Mouse (Mus musculus) layer of hippocampus, adult 2 months (tissue): ENCODE results near the gene Mocs3. TPM values are rescaled to one million over a fixed set of nuclear protein-coding genes. Genes with fewer than 3 reads are reported as not detected.

Experiments
- DNase-seq, 2 experiments: peaks; one replicate each; pipeline ENCODE4 v3.0.0; 2022; ENCODE audit warnings: low spot score in 2 of 2
- H3K27ac ChIP-seq: fragments of 200-600 bp; 2 replicates; pipeline ENCODE4 v1.8.1; 2022
- H3K4me3 ChIP-seq: fragments of 200-600 bp; 2 replicates; pipeline ENCODE4 v1.8.1; 2022; ENCODE audit warnings: mild to moderate bottlenecking
- CTCF ChIP-seq: fragments of 200-600 bp; conservative IDR thresholded peaks from 2 replicates; pipeline ENCODE4 v1.8.1; 2022; ENCODE audit warnings: antibody characterized with exemption, mild to moderate bottlenecking, moderate library complexity
- total RNA-seq, 2 experiments: library from RNA; stranded (reverse); gene quantifications; 2 replicates each; pipeline ENCODE4 v1.2.3; 2021

Mocs3 gene
- total RNA-seq, 2 experiments from 2014 or later = 20.7 to 20.9 TPM

DNA sequence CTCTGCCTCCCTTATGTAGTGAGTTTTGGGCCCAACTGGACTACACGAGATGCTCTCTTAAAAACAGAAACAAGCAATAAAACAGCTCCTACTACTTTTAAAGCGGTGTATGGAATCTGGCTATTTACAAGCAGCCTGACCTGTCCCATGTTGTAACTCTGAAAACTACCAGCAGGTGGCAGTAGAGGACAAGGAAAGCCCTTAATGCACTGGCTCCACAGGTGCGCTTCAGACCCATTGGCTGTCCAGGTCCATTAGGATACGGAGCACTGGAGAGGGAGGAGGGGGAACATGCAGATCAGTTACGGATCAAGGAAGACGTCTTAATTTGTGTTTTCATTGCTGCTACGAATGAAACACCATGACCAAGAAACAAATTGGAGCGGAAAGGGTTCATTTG is 19.8 kb downstream of the Mocs3 start:
- Histone ChIP-seq H3K4me3 (no peak overlapping the region), H3K27ac (no peak overlapping the region)
- peak; percentile 93 for TF ChIP-seq CTCF

DNA sequence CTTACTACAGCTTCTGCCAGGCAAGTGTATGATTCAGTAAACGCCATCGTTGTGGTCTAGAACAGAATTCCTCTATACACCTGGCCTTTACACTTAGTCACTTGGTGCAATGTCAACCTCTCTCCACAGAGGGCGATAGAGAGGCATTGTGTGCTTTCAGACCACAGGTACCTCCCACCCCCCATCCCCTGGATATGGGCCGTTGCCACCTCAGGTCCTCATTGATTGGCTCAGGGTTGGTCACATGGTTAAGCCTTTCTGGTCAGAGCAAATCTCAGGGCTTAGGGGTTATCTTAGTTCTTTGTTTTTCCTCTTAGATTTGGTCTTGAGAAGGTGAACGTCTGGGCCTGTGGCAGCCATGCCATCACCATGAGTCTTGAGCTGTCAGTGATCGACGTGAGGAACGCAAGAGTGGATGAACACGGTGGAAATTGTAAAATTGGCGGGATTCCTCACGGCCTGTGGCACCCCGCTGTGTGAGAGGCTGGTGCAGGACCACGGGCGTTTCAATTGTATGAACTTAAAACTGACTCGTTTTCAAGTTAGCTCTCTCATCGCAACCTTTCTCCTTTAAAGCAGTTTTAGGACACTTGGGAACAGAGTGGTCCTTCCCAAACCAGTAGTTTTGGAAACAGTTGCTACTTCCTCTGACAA is 22.3 kb downstream of the Mocs3 start:
- DNase-seq = no peak
- Histone ChIP-seq H3K27ac (no peak overlapping the region), H3K4me3 (no peak overlapping the region)
- TF ChIP-seq CTCF = peak; percentile 81

More for the DNA sequence above, 19.8 kb downstream of the Mocs3 start:
- peak; percentile 79 to 92 for DNase-seq

DNA sequence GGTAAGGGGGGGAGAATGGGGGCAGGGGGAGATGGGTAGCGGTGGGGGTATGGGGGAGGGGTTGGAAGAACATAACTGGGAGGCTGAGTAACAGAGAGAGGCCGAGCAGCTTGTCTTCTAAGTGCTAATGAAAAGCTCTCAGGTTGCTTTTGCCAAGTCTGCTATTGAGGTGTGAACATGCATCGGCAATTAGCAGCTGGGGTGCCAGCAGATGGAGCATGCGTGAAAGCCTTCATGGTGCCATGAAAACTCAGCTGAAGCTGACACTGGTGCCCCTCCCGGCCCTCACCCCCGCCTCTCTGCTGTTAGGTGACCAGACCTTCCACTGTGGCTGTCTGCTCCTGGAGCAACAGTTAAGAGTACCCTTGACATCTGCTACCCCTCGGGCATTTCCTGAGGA is 23.4 kb downstream of the Mocs3 start:
- TF ChIP-seq CTCF = no peak
- H3K27ac ChIP-seq = no peak overlapping the region
- H3K4me3 ChIP-seq = no peak overlapping the region
- peak in 1 of 2 experiments; percentile 49 for DNase-seq

DNA sequence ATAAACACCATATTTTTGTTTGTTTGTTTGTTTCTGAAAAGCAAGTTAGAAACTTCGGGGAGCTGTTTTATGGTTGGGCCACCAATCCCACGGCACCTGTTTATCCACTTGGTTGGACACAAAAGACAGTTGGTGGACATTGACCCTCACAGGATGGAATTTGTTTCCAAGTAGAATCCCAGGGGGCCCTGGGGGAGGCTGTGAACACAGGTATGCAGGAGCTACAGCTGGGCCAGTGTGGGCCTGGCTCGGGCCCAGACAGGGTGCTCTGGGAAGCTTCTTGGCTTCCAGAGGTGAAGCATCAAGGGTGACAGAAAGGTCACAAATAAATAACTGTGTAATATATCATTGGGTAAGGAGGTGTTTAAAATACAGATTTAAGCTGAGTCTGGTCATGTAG is 26.1 kb downstream of the Mocs3 start:
- Histone ChIP-seq H3K27ac (no peak overlapping the region), H3K4me3 (no peak overlapping the region)
- no peak for TF ChIP-seq CTCF
- DNase-seq = no peak

DNA sequence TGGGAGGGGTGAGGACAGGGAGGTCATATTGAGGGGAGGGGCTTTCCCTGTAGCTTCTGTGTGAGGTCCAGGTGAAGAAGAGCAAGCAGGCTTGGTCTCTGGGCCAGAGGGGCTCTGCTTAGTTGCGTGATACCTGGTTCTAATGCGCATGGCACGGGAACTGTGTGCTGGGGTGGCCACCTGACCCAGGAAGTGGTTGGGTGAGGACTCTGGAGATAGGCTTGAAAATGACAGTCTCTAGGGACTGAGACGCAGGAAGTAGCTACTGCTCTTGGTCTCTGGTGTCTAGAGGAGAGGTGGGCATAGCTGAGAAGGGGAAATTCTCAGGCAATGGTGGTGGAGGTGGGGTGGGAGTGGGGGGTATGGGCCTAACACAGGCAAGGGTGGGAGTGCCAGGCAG is 26.8 kb downstream of the Mocs3 start:
- DNase-seq = no peak
- Histone ChIP-seq H3K4me3 (no peak overlapping the region), H3K27ac (no peak overlapping the region)
- TF ChIP-seq CTCF = no peak

DNA sequence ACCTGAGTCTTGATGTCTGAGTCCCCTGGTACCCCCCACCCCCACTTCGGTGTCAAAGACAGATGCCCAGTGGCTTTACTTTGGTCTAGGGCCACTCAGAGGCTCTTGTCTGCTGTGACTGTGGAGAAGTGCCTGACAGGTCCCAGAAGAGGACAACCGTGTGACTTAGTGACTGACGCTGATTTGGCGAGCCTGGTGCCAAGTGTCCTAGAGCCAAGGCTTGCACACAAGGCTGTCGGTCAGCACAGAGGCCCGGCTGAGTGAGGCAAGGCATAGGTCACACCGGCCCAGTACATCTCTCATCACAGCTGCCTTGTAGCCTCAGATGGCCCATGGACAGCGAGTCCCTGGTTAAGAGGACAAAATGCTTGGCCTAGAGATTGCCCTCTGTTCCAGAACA is 28.6 kb downstream of the Mocs3 start:
- TF ChIP-seq CTCF = no peak
- DNase-seq = no peak
- Histone ChIP-seq H3K4me3 (no peak overlapping the region), H3K27ac (no peak overlapping the region)

DNA sequence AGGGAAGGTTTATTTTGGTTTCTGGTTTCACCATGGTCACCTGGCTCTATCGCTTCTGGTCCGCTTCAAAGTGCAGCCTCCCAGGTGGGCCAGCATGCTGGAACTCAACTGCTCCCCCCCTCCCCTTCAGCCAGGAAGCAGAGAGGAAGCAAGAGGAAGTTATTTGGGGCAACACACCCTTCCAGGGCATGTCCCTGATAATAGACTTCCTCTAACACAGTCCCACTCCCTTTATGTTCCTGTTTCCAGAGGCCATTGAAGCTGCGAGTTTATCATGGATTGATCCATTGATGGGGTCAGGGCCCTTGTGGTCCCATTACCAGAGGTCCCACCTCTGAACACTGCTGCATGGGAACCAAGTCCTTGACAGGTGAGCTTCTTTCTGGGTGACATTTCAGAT is 29.7 kb downstream of the Mocs3 start:
- DNase-seq = no peak
- no peak for TF ChIP-seq CTCF
- H3K27ac ChIP-seq = peak overlapping the region; percentile 76; the same call in 1 of the 2 replicates
- no peak overlapping the region for H3K4me3 ChIP-seq

DNA sequence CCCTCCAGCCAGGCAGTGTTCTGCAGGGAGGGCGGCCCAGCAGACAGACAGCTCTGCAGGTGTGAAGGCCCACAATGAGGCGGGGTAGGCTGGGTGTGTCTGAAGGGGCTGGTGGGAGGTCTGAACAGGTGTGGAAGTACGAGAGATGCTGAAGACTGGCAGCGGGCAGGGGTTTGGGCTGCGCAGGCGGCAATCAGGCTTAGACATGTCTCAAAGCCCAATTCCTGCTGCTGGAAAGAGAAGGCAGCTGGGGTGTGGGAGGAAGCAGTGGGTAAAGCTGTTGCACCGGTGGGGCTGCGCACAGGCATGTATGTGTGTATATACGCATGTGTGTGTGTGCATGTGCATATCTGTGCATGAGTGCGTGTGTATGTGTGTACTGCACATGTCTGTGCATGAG is 30.5 kb downstream of the Mocs3 start:
- no peak for TF ChIP-seq CTCF
- Histone ChIP-seq H3K4me3 (no peak overlapping the region), H3K27ac (peak overlapping the region; percentile 76)
- peak; percentile 64 to 71 for DNase-seq

DNA sequence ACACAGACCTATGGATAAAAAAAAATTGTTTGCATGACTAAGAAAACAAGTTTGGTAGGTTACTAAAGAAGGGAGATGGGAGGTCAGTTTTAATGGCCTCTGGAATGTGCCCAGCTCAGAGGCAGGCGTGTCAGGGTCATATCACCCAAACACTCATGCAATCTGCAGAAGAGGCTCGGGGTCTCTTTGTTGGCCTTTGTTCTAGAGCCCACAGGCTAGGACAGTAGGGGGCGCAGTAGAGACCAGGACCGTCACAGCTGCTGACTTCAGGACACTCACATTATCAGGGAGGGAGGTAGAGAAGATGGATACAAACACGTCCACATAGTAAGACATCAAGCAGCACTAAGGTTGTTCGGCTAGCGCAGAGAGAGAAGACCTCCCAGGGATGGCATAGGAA is 37.6 kb downstream of the Mocs3 start:
- Histone ChIP-seq H3K27ac (no peak overlapping the region), H3K4me3 (no peak overlapping the region)
- DNase-seq = peak in 1 of 2 experiments; percentile 46
- peak; percentile 75 for TF ChIP-seq CTCF

DNA sequence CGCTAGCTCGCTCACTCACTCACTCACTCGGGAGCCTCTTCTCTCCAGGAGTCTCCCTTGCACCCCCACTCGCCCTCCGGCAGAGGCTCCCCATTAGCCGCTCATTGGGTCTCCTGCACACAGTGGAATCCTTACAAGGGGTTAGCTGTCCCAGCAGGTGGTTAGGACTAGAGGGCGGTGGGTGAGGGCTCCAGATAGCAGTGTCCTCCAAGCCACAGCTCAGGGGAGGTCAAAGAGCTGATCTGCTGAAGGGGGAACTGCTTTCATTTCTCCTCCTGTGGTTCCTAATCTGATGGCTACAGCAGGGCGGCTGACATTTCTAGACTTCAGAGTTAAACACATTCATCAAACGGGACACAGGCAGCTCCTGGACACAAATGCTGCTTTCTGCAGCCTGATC is 43.0 kb downstream of the Mocs3 start:
- DNase-seq = no peak

DNA sequence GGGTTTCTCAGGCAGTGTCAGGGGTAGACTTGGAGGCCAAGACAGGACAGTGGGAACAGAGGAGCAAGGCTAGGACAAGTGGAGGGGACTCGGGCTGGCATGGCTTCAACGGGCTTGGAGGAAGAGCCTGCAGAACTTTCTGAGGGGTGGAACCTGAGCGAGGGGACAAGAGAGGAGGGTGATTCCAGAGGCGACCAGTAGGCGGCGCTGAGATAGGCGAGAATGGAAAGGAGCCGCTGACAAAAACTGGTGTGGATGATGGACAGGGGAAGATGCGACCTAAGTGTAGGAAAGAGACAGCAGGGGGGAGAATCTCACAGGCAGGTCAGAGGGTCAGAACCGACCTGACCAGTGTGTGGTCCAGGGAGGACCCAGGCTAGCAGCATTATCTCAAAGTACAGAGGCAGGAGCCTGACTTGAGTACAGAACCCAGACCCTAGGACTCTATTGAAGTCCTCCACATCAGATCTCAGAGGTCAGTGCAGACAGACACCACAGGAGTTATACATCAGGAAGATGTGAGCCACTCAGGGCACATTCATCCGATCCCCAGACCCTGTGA is 44.0 kb downstream of the Mocs3 start:
- peak; percentile 93 for TF ChIP-seq CTCF
- Histone ChIP-seq H3K4me3 (no peak overlapping the region), H3K27ac (0 out of 2 replicates have a peak overlapping the region, but pooled peaks have one; percentile 28)
- DNase-seq = peak; percentile 64 to 86

More for the DNA sequence above, 43.0 kb downstream of the Mocs3 start:
- Histone ChIP-seq H3K27ac (no peak overlapping the region), H3K4me3 (peak overlapping the region; percentile 13; the same call in 1 of the 2 replicates)
- TF ChIP-seq CTCF = peak; percentile 15; the same call in 1 of the 2 replicates

DNA sequence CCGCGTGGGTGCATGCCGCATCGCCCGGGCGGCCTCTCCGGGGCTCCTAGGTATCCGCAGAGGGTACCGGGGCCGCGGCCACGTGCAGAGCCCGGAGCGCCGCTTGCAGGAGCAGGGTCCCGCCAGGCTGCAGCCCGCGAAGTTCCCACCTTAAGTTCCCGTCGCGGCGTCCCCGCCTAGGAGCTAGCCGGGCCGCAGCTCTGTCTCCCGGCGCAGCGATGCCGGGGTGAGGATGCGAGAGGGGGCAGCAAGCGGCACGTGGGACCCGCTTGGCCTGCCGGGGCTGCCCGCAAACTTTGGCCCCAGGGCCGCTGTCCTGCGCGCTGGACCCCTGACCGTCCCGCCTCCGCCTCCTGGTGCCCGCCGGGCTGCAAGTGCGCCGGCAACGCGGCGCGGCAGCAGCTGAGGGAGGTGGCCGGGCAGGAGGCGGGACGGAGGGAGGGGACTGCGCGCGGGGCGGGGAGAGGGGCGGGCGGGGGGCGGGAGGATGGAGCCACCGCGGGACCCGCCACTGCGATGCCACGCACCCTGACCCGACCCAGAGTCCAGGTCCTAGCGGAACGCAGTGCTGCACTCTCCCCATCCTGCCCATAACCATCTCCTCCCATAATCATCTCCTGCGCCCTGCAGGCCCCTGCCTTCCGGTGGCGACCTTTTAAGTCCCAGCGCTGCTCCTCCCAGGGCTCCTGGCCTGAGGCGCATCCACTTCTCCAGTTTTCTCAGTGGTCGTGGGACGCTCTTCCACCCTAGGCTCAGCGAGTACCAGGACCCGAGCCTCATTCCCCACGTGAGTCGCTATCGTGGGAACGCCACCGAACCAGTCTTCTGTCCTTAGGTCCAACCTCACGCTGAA is 50.5 kb downstream of the Mocs3 start:
- 0 out of 2 replicates have a peak, but pooled peaks have one; percentile 9 for TF ChIP-seq CTCF
- peak overlapping the region; percentile 85 for H3K27ac ChIP-seq
- peak in 1 of 2 experiments; percentile 66 for DNase-seq
- H3K4me3 ChIP-seq = peak overlapping the region; percentile 72

DNA sequence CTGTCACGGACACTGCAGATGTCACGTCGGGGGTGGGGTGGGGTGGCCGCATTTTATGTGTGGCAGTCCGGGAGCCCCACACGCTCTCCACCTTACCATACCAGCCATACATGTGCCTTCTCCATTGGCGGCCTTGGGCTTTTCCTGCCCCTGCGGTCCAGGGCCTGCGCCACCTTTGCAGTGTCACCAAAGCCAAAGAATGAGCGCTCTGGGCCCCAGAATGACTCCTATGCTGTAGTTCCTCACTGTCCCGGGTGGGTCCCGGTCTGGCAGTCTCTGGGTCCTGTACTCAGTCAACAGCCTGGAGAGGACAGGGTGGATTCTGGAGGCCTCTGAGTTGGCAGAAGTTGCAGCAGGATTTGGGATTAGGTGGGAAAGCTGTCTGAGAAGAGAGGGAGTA is 51.2 kb downstream of the Mocs3 start, which contains the start of gene Kcng1:
TSS of gene Kcng1 (minus strand) at position 155 of the 400 bp plus-strand sequence.
- TF ChIP-seq CTCF = no peak
- H3K4me3 ChIP-seq = peak within 1 kb of the TSS; percentile 72
- peak within 1 kb of the TSS; percentile 85 for H3K27ac ChIP-seq
- no peak for DNase-seq

Other genes starting within 250 kb of the Mocs3 start
- gene Ripor3, start 220.0 kb upstream of the Mocs3 start, total RNA-seq = under 1 TPM; 0.29 to 0.31 TPM
- 1 to 10 TPM; 3.6 to 4.3 TPM for gene Pard6b, start 149.6 kb upstream of the Mocs3 start, total RNA-seq
- gene Adnp, start 23.5 kb upstream of the Mocs3 start, total RNA-seq = 10 to 100 TPM; 90.5 to 96.3 TPM
- 10 to 100 TPM; 29.4 to 34.4 TPM for gene Gm20716, start 258 bp upstream of the Mocs3 start, total RNA-seq
- 10 to 100 TPM; 56.9 to 69.9 TPM for gene Dpm1, start within 50 bp of the Mocs3 start, total RNA-seq
- gene Kcng1, start 51.1 kb downstream of the Mocs3 start, total RNA-seq = 10 to 100 TPM; 37.9 to 39.8 TPM